In the genomic region with DNA sequence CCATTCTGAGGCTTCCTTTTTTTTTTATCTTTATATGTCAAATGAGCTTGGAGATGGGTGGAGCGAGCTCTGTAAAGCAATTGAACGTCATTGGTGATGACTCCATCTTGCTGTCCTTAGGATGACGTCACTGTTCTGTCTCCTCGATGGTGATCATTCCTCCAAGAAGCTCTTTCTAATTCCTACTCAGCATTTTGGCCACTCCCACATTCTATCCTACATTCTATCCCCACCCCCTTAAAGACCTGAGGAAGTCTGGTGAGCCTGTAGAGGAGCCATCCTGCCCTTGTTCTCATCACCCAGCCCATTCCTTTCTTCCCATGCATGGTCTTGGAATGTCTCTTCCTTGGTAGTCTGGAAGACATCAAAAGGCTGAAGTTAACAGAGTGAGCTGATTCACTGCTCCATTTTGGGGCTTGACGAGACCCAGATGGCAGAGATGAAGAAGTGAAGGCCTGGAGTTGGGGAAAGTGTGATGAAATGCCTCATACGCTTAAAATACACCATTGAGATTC, we compare ENCODE assay signal across 30 mouse cellular contexts. TPM values are rescaled to one million over a fixed set of nuclear protein-coding genes. Genes with fewer than 3 reads are reported as not detected.
DNase-seq lines count a peak whose midpoint lies in the region; ATAC-seq and TF ChIP-seq lines count a peak whose summit lies in the region.
"Had no signal": no experiment of that assay in that cellular context is flagged by ENCODE, and none has a peak within 500 bp of the region (broad histone marks: within the 10 kb centered on the region; RNA-seq: fewer than 3 reads in every experiment).

No protein-coding gene starts in this region.

- intact Hi-C loops in left cerebral cortex, postnatal 14 days (cut with DNase I) = no loop called here
- intact Hi-C loops in heart, postnatal 36 days (cut with DNase I) = no loop called here

- no peak overlapping the region for H3K4me2 ChIP-seq in intestine, embryonic 14.5 days (ENCODE audit: low read length)
- no peak overlapping the region for H3K4me2 ChIP-seq in intestine, postnatal 0 days (replicated peaks; ENCODE audit: low read depth)
- H3K4me2 ChIP-seq in intestine, embryonic 15.5 days (replicated peaks) = no peak overlapping the region
- no peak overlapping the region for H3K4me2 ChIP-seq in stomach, postnatal 0 days (replicated peaks; ENCODE audit: low read depth)
- H3K4me2 ChIP-seq in forebrain, embryonic 13.5 days = no peak overlapping the region
- H3K4me2 ChIP-seq: embryonic facial prominence, embryonic 12.5 days; embryonic facial prominence, embryonic 15.5 days; forebrain, embryonic 15.5 days; heart, embryonic 13.5 days; hindbrain, embryonic 12.5 days; hindbrain, embryonic 15.5 days had no signal

- peak; percentile 80 for ATAC-seq in intestine, embryonic 14.5 days (replicated peaks; ENCODE audit: low FRiP score, low TSS enrichment, low read depth)
- ATAC-seq in intestine, postnatal 0 days = no peak
- peak; percentile 43; the same call in 1 of the 2 replicates for ATAC-seq in intestine, embryonic 15.5 days
- peak; percentile 40; the same call in 1 of the 2 replicates for ATAC-seq in stomach, postnatal 0 days (ENCODE audit: low FRiP score, low TSS enrichment)
- ATAC-seq in forebrain, embryonic 13.5 days = no peak
- ATAC-seq: CD4-positive, CD25-positive, alpha-beta regulatory T cell, adult 4 months; forebrain, embryonic 15.5 days had no signal

- H3K4me3 ChIP-seq in intestine, embryonic 14.5 days (ENCODE audit: low read depth, low read length) = no peak overlapping the region
- no peak overlapping the region for H3K4me3 ChIP-seq in intestine, postnatal 0 days (ENCODE audit: low read depth, low read length)
- no peak overlapping the region for H3K4me3 ChIP-seq in ES-E14 (ENCODE audit: insufficient read depth in 1 of 2, low read depth in 1 of 2, low read length in 2 of 2, poor library complexity in 1 of 2, severe bottlenecking in 1 of 2)
- no peak overlapping the region for H3K4me3 ChIP-seq in intestine, embryonic 15.5 days (replicated peaks)
- no peak overlapping the region for H3K4me3 ChIP-seq in stomach, postnatal 0 days (ENCODE audit: low read depth, low read length)
- H3K4me3 ChIP-seq in forebrain, embryonic 13.5 days = no peak overlapping the region
- H3K4me3 ChIP-seq: embryonic facial prominence, embryonic 12.5 days; embryonic facial prominence, embryonic 15.5 days; forebrain, embryonic 15.5 days; heart, adult 2 months; heart, embryonic 10.5 days; heart, embryonic 13.5 days; hindbrain, embryonic 12.5 days; hindbrain, embryonic 15.5 days had no signal

- H3K9ac ChIP-seq in intestine, embryonic 14.5 days (ENCODE audit: low read length) = no peak overlapping the region
- H3K9ac ChIP-seq in intestine, postnatal 0 days (ENCODE audit: low read depth, low read length) = no peak overlapping the region
- H3K9ac ChIP-seq in ES-E14 (ENCODE audit: insufficient read depth, low read depth, low read length, poor library complexity, severe bottlenecking) = no peak overlapping the region
- H3K9ac ChIP-seq in intestine, embryonic 15.5 days = no peak overlapping the region
- H3K9ac ChIP-seq in stomach, postnatal 0 days (ENCODE audit: low read length) = no peak overlapping the region
- no peak overlapping the region for H3K9ac ChIP-seq in forebrain, embryonic 13.5 days
- H3K9ac ChIP-seq: embryonic facial prominence, embryonic 12.5 days; embryonic facial prominence, embryonic 15.5 days; forebrain, embryonic 15.5 days; heart, embryonic 13.5 days; hindbrain, embryonic 12.5 days; hindbrain, embryonic 15.5 days had no signal

- no peaks in the 10 kb centered on the region for H3K9me3 ChIP-seq in intestine, embryonic 14.5 days (ENCODE audit: control insufficient read depth, low read length)
- no peaks in the 10 kb centered on the region for H3K9me3 ChIP-seq in intestine, postnatal 0 days (ENCODE audit: control insufficient read depth)
- H3K9me3 ChIP-seq in ES-E14 (ENCODE audit: control insufficient read depth, insufficient read depth, low read depth, low read length) = no peaks in the 10 kb centered on the region
- no peaks in the 10 kb centered on the region for H3K9me3 ChIP-seq in intestine, embryonic 15.5 days
- H3K9me3 ChIP-seq in stomach, postnatal 0 days (ENCODE audit: control insufficient read depth, low read length) = no peaks in the 10 kb centered on the region
- no peaks in the 10 kb centered on the region for H3K9me3 ChIP-seq in forebrain, embryonic 13.5 days (replicated peaks)
- H3K9me3 ChIP-seq: embryonic facial prominence, embryonic 12.5 days; embryonic facial prominence, embryonic 15.5 days; forebrain, embryonic 15.5 days; heart, embryonic 10.5 days; heart, embryonic 13.5 days; hindbrain, embryonic 12.5 days; hindbrain, embryonic 15.5 days had no signal

- H3K27ac ChIP-seq in intestine, embryonic 14.5 days (ENCODE audit: low read depth) = no peak overlapping the region
- H3K27ac ChIP-seq in intestine, postnatal 0 days (ENCODE audit: low read depth, low read length) = no peak overlapping the region
- H3K27ac ChIP-seq in ES-E14 (ENCODE audit: insufficient read depth, low read depth, low read length, poor library complexity, severe bottlenecking) = no peak overlapping the region
- no peak overlapping the region for H3K27ac ChIP-seq in intestine, embryonic 15.5 days
- H3K27ac ChIP-seq in stomach, postnatal 0 days (replicated peaks) = no peak overlapping the region
- no peak overlapping the region for H3K27ac ChIP-seq in forebrain, embryonic 13.5 days
- H3K27ac ChIP-seq: embryonic facial prominence, embryonic 12.5 days; embryonic facial prominence, embryonic 15.5 days; forebrain, embryonic 15.5 days; heart, adult 2 months; heart, embryonic 10.5 days; heart, embryonic 13.5 days; hindbrain, embryonic 12.5 days; hindbrain, embryonic 15.5 days had no signal

- in situ Hi-C loops in ES-E14 (cut with MboI; ENCODE audit: low sequenced_read_pairs in 2 of 2, unreplicated experiment in 2 of 2) = no loop called here

- 0 out of 2 replicates have a peak, but pooled peaks cover 3% of the 10 kb centered on the region for H3K36me3 ChIP-seq in intestine, embryonic 14.5 days (ENCODE audit: control insufficient read depth, insufficient read depth, low read length)
- H3K36me3 ChIP-seq in intestine, postnatal 0 days (ENCODE audit: control insufficient read depth, insufficient read depth) = no peaks in the 10 kb centered on the region
- H3K36me3 ChIP-seq in ES-E14 (ENCODE audit: control insufficient read depth, insufficient read depth, low read length, poor library complexity, severe bottlenecking) = peaks cover 11% of the 10 kb centered on the region; the same call in 1 of the 2 replicates
- no peaks in the 10 kb centered on the region for H3K36me3 ChIP-seq in intestine, embryonic 15.5 days
- no peaks in the 10 kb centered on the region for H3K36me3 ChIP-seq in stomach, postnatal 0 days (ENCODE audit: control insufficient read depth, insufficient read depth, low read length)
- H3K36me3 ChIP-seq in forebrain, embryonic 13.5 days (ENCODE audit: poor library complexity, severe bottlenecking) = peaks cover 20% of the 10 kb centered on the region; the same call in 1 of the 2 replicates
- H3K36me3 ChIP-seq: embryonic facial prominence, embryonic 15.5 days; forebrain, embryonic 15.5 days; heart, embryonic 10.5 days; heart, embryonic 13.5 days; hindbrain, embryonic 15.5 days had no signal

- 68% methylated on average over 6 of the region's 6 CpGs for WGBS in intestine, embryonic 14.5 days
- WGBS in intestine, postnatal 0 days = 83% methylated on average over 6 of the region's 6 CpGs
- WGBS in intestine, embryonic 15.5 days = 78% methylated on average over 6 of the region's 6 CpGs
- 76% methylated on average over 6 of the region's 6 CpGs for WGBS in stomach, postnatal 0 days
- 96% methylated on average over 6 of the region's 6 CpGs for WGBS in forebrain, embryonic 13.5 days

- DNase-seq in intestine, embryonic 14.5 days (ENCODE audit: low spot score) = no peak
- peak; percentile 57 for DNase-seq in ES-E14 (ENCODE audit: low read depth, low spot score)
- no peak for DNase-seq in stomach, postnatal 0 days (ENCODE audit: low spot score)
- DNase-seq in left cerebral cortex, postnatal 14 days (ENCODE audit: low spot score in 2 of 2) = no peak
- no peak for DNase-seq in heart, postnatal 36 days
- DNase-seq: adrenal gland, postnatal 10 days; adrenal gland, postnatal 36 days; cerebellum, postnatal 10 days; gastrocnemius, postnatal 10 days; gastrocnemius, postnatal 36 days; heart, adult 2 months; heart, postnatal 14 days; kidney, adult 11 months had no signal

- TF ChIP-seq EP300 in stomach, postnatal 0 days (optimal IDR thresholded peaks at IDR 0.05) = no peak

- TF ChIP-seq CTCF in intestine, postnatal 0 days (IDR thresholded peaks at IDR 0.05; ENCODE audit: low read depth) = no peak
- TF ChIP-seq CTCF in stomach, postnatal 0 days (IDR thresholded peaks at IDR 0.05; ENCODE audit: low read depth) = no peak

- H3K4me1 ChIP-seq in intestine, embryonic 14.5 days (replicated peaks; ENCODE audit: control insufficient read depth, insufficient read depth, low read length) = peaks cover 17% of the 10 kb centered on the region; the same call in 1 of the 2 replicates
- no peaks in the 10 kb centered on the region for H3K4me1 ChIP-seq in intestine, postnatal 0 days (replicated peaks; ENCODE audit: control insufficient read depth, insufficient read depth, low read length)
- peaks cover 12 to 28% of the 10 kb centered on the region in 2 experiments for H3K4me1 ChIP-seq in ES-E14 (ENCODE audit: control insufficient read depth in 2 of 2, insufficient read depth in 2 of 2, low read length in 2 of 2, poor library complexity in 1 of 2)
- peaks cover 5% of the 10 kb centered on the region for H3K4me1 ChIP-seq in intestine, embryonic 15.5 days (replicated peaks)
- H3K4me1 ChIP-seq in stomach, postnatal 0 days (replicated peaks; ENCODE audit: control insufficient read depth, insufficient read depth) = no peaks in the 10 kb centered on the region; the same call in 1 of the 2 replicates
- H3K4me1 ChIP-seq in forebrain, embryonic 13.5 days = peaks cover 55% of the 10 kb centered on the region

- no peaks in the 10 kb centered on the region for H3K27me3 ChIP-seq in intestine, embryonic 14.5 days (replicated peaks; ENCODE audit: control insufficient read depth, insufficient read depth, low read length)
- peaks cover 13% of the 10 kb centered on the region for H3K27me3 ChIP-seq in intestine, postnatal 0 days (replicated peaks; ENCODE audit: control insufficient read depth, insufficient read depth, low read length)
- H3K27me3 ChIP-seq in intestine, embryonic 15.5 days (replicated peaks) = peaks cover 1% of the 10 kb centered on the region; the same call in 1 of the 2 replicates
- H3K27me3 ChIP-seq in stomach, postnatal 0 days (ENCODE audit: control insufficient read depth, insufficient read depth, low read length) = no peaks in the 10 kb centered on the region
- no peaks in the 10 kb centered on the region for H3K27me3 ChIP-seq in forebrain, embryonic 13.5 days
- H3K27me3 ChIP-seq: embryonic facial prominence, embryonic 12.5 days; embryonic facial prominence, embryonic 15.5 days; forebrain, embryonic 15.5 days; hindbrain, embryonic 12.5 days; hindbrain, embryonic 15.5 days had no signal

RNA-seq across cellular contexts. Expression of gene Fxyd6, which starts 5.1 kb away (rescaled TPM):
- polyA plus RNA-seq in intestine, embryonic 14.5 days (2014; fragmentation: Nextera tagmentation; extraction: Ambion mirVana) = 67.3 and 76.0 TPM in 2 replicates
- 54.5 and 57.2 TPM in 2 replicates for polyA plus RNA-seq in intestine, postnatal 0 days (2015; fragmentation: Nextera tagmentation; extraction: Ambion mirVana)
- total RNA-seq in ES-E14 (2012; rRNA removed) = 98.9 and 211 TPM in 2 replicates
- 76.5 and 77.2 TPM in 2 replicates for polyA plus RNA-seq in intestine, embryonic 15.5 days (2015; fragmentation: Nextera tagmentation; extraction: Ambion mirVana)
- polyA plus RNA-seq in stomach, postnatal 0 days (2015; fragmentation: Nextera tagmentation; extraction: Ambion mirVana) = 50.3 and 66.9 TPM in 2 replicates
- 100 to 1,000 TPM; 158 to 184 TPM for total RNA-seq in left cerebral cortex, postnatal 14 days (2021)
- polyA plus RNA-seq in forebrain, embryonic 13.5 days (2015; fragmentation: Nextera tagmentation; extraction: Ambion mirVana) = 291 and 322 TPM in 2 replicates
- 10 to 100 TPM; 15.9 to 16.6 TPM for total RNA-seq in heart, postnatal 36 days (2021)
- total RNA-seq: common myeloid progenitor, adult 5-6 weeks; granulocyte monocyte progenitor cell, adult 5-6 weeks; hematopoietic stem cell, adult 5-6 weeks; MEL had no signal
- polyA plus RNA-seq: C2C12; CD4-positive, CD25-positive, alpha-beta regulatory T cell, adult 4 months had no signal

RNA-seq across cellular contexts. Expression of gene Fxyd2, which starts 24.4 kb away (rescaled TPM):
- 2.4 and 5.2 TPM in 2 replicates for polyA plus RNA-seq in intestine, embryonic 14.5 days (2014; fragmentation: Nextera tagmentation; extraction: Ambion mirVana)
- polyA plus RNA-seq in intestine, postnatal 0 days (2015; fragmentation: Nextera tagmentation; extraction: Ambion mirVana) = 1.2 and 1.7 TPM in 2 replicates
- total RNA-seq in ES-E14 (2012; rRNA removed) = 2.2 and 2.5 TPM in 2 replicates
- 2.6 and 3.0 TPM in 2 replicates for polyA plus RNA-seq in intestine, embryonic 15.5 days (2015; fragmentation: Nextera tagmentation; extraction: Ambion mirVana)
- 1.3 and 2.2 TPM in 2 replicates for polyA plus RNA-seq in stomach, postnatal 0 days (2015; fragmentation: Nextera tagmentation; extraction: Ambion mirVana)
- 1 to 10 TPM; 6.6 to 7.5 TPM for total RNA-seq in left cerebral cortex, postnatal 14 days (2021)
- polyA plus RNA-seq in forebrain, embryonic 13.5 days (2015; fragmentation: Nextera tagmentation; extraction: Ambion mirVana) = 3.0 and 5.6 TPM in 2 replicates
- 1 to 10 TPM; 2.2 to 3.6 TPM for total RNA-seq in heart, postnatal 36 days (2021)
- total RNA-seq: hematopoietic stem cell, adult 5-6 weeks; MEL had no signal
- polyA plus RNA-seq: C2C12; CD4-positive, CD25-positive, alpha-beta regulatory T cell, adult 4 months had no signal

RNA-seq across cellular contexts. Expression of gene Dscaml1, which starts 51.4 kb away (rescaled TPM):
- polyA plus RNA-seq in intestine, embryonic 14.5 days (2014; fragmentation: Nextera tagmentation; extraction: Ambion mirVana) = 0.26 and 0.41 TPM in 2 replicates
- polyA plus RNA-seq in intestine, postnatal 0 days (2015; fragmentation: Nextera tagmentation; extraction: Ambion mirVana) = 0.08 and 0.09 TPM in 2 replicates
- 1.3 and 6.7 TPM in 2 replicates for total RNA-seq in ES-E14 (2012; rRNA removed)
- polyA plus RNA-seq in intestine, embryonic 15.5 days (2015; fragmentation: Nextera tagmentation; extraction: Ambion mirVana) = 0.38 and 0.44 TPM in 2 replicates
- polyA plus RNA-seq in stomach, postnatal 0 days (2015; fragmentation: Nextera tagmentation; extraction: Ambion mirVana) = 0.17 and 0.23 TPM in 2 replicates
- total RNA-seq in left cerebral cortex, postnatal 14 days (2021) = 10 to 100 TPM; 41.4 to 44.3 TPM
- 9.6 and 13.6 TPM in 2 replicates for polyA plus RNA-seq in forebrain, embryonic 13.5 days (2015; fragmentation: Nextera tagmentation; extraction: Ambion mirVana)
- total RNA-seq in heart, postnatal 36 days (2021) = not detected
- total RNA-seq: common myeloid progenitor, adult 5-6 weeks; gastrocnemius, postnatal 36 days; granulocyte monocyte progenitor cell, adult 5-6 weeks; heart, adult 2 months; heart, postnatal 14 days; hematopoietic stem cell, adult 5-6 weeks; MEL had no signal
- polyA plus RNA-seq: C2C12; CD4-positive, CD25-positive, alpha-beta regulatory T cell, adult 4 months had no signal

RNA-seq across cellular contexts. Expression of gene Tmprss13, which starts 56.1 kb away (rescaled TPM):
- polyA plus RNA-seq in intestine, embryonic 14.5 days (2014; fragmentation: Nextera tagmentation; extraction: Ambion mirVana) = 0.48 and 0.80 TPM in 2 replicates
- polyA plus RNA-seq in intestine, postnatal 0 days (2015; fragmentation: Nextera tagmentation; extraction: Ambion mirVana) = 0.04 TPM in 1 of 2 replicates, not detected in the other
- 0.22 and 0.90 TPM in 2 replicates for total RNA-seq in ES-E14 (2012; rRNA removed)
- polyA plus RNA-seq in intestine, embryonic 15.5 days (2015; fragmentation: Nextera tagmentation; extraction: Ambion mirVana) = 0.36 and 0.40 TPM in 2 replicates
- polyA plus RNA-seq in stomach, postnatal 0 days (2015; fragmentation: Nextera tagmentation; extraction: Ambion mirVana) = 33.1 and 33.6 TPM in 2 replicates
- not detected for total RNA-seq in left cerebral cortex, postnatal 14 days (2021)
- not detected in 2 replicates for polyA plus RNA-seq in forebrain, embryonic 13.5 days (2015; fragmentation: Nextera tagmentation; extraction: Ambion mirVana)
- 1 to 10 TPM; 2.4 to 3.6 TPM for total RNA-seq in heart, postnatal 36 days (2021)
- total RNA-seq: common myeloid progenitor, adult 5-6 weeks; granulocyte monocyte progenitor cell, adult 5-6 weeks; hematopoietic stem cell, adult 5-6 weeks; MEL had no signal
- polyA plus RNA-seq: C2C12; cerebellum, adult 2 months; forebrain, embryonic 15.5 days; heart, embryonic 13.5 days; hindbrain, embryonic 15.5 days had no signal

Comparison
In these comparisons a context has a peak if more than half of its experiments do, and no peak if none do; other contexts are left out.
1. ATAC-seq: peak in intestine, embryonic 14.5 days (single experiment), intestine, embryonic 15.5 days (single experiment) and stomach, postnatal 0 days (single experiment); none in intestine, postnatal 0 days (single experiment) and forebrain, embryonic 13.5 days (single experiment).